Mouse (Mus musculus) embryo, embryonic 10 days (tissue): ENCODE measurements at regions not wholly inside any gene's neighbourhood (a gene's known extent, or its start where the extent isn't known, plus 50 kb on each side); places are given as distances from the start of the nearest gene placed in this dataset.

Source experiments
- DNase-seq: peaks from one replicate; pipeline ENCODE4 v3.0.0-alpha.2; 2015; ENCODE audit warnings: low spot score

DNA sequence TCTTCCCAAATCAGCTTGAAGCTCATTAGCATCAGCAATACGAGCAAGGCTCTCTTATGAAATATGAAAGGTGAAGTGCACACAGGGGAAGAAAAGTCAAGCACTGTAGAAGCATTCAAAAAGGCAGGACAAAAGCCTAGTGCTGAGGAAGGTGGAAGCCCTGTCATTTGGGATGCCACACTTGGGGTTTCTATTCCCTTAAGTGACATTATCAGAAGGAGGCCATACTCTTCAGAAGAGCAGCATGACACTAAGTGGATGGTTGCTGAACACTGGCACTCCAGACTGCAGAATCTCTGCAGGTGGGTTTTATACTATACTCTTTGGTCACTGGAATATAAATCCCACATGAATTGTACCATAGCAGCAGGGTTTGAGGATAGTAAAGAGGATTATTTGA is 120.4 kb upstream of the Pcsk1 start:
- no peak for DNase-seq

DNA sequence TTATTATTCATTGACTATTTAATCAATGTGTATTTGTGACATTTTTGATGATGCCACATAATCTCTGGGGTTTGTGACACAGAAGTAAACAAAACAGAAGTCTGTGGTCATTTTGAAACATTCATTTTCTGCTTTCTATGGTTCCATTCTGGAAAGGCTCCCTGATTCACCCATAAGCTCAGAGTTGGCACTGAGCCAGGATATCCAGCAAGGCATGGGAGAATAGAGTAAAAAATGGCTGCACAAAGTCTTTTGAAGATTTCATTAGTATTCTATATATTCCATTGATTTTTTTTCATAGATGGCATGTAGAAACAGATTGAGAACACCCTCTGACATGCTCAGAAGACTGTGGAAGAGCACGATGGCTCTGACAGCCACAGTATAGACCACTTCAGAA is 133.8 kb upstream of the Pcsk1 start:
- no peak for DNase-seq

DNA sequence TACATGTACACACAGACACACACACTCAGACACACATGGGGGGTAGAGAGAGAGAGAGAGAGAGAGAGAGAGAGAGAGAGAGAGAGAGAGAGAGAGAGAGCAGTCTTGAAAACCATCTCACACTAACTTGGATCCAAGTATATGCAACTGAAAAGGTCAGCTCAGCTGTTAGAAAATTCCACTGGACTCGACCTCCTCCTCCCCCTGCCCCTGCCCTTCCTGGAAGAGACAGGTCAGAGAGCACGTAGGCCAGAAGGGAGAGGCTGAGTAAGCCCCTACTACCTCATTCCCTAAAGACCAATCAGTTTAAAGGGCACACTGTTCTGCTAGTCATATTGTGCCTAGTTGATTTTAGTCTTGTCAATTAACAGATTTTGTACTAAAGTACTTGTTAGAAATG is 105.0 kb upstream of the Cast start:
- peak; percentile 5 for DNase-seq

- no peak for DNase-seq
Measured at GRCm38 (mm10) chr13:74903213-74904055, 94.8 kb upstream of the Cast start.

DNA sequence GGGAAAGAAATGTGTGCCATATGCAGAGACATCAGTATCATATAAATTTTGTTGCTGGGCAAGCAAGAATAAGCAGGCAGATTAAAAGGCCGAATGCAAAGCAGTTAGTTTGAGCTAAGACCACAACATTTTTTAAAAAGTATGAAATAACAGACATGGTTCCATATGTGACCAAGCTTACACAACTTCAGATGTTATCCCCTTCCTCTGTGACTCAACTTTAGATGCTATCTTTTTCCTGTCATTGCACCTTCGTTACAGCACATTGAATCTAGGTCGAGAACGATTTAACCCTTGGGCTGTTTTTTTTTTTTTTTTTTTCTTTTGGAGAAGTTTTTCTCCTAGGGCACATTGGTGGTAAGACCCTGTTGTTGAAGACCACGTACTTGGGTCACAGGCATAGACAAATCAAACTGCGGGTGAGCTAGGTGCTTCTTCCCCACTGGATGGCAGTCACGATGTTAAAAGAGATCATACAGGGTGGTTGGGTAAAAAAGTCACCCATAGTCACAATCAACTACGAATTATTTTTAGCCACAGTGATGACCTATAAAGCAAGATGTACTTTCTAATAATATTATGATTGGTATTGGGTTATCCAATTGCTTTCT is 81.4 kb upstream of the Cast start:
- no peak for DNase-seq

DNA sequence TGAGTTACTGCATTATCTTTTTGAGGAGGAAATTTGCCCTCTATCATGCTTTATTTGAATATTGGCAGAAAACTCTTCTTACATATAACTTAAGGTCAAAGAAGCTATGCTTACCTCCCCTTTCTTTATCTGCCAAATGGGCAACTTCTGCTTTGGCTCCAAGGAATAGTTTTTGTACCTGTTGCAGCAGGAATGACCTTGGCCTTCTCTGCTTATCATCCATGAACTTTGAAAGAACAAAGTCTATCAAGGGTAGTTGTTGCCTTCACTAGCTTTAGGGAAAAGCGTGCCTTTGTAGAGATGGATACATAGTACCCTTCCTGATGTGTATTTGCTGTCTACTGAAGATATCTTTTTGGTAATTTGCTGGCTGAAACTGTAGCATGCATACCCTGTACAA is 59.1 kb upstream of the Cast start:
- DNase-seq: no peak

DNA sequence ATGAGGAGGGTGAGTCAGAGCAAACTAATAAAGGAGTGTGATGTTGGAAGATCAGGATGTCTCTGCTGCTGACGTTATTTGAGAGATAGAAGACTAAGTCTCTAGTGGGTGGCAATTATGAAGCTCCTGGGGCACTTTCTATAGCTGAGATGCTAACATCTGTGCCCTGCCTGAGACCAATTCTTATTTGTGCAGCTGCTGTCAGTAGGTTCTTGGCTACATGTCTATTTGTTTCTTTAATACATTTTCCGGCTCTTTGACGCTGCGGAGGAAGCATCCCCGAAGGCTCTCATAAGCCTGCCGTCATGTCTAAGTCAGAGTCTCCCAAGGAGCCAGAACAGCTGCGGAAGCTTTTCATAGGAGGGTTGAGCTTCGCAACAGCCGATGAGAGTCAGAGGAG is 55.4 kb upstream of the Cast start:
- no peak for DNase-seq

GRCm38 (mm10) chr13:74861373-74861970 is 52.9 kb upstream of the Cast start:
- peak; percentile 28 for DNase-seq
